Mouse (Mus musculus) neural tube, embryonic 14.5 days (tissue): ENCODE measurements at regions not wholly inside any gene's neighbourhood (a gene's known extent, or its start where the extent isn't known, plus 50 kb on each side); places are given as distances from the start of the nearest gene placed in this dataset.

Source experiments
- ATAC-seq: fragments of 200-750 bp; cut with Nextera tagmentation; 2 replicates; pipeline ENCODE4 v1.8.0; 2017; ENCODE audit warnings: low read depth, mild to moderate bottlenecking, moderate TSS enrichment, moderate library complexity
- H3K27ac ChIP-seq: fragments of 300-500 bp; sonication (generic); 2 replicates; pipeline ENCODE4 v1.5.1; 2014; ENCODE audit warnings: low read depth, mild to moderate bottlenecking, control low read depth, low read length, moderate library complexity, mixed read lengths
- H3K27me3 ChIP-seq: fragments of 300-500 bp; sonication (generic); 2 replicates; pipeline ENCODE4 v1.6.1; 2014; ENCODE audit warnings: low read length; ENCODE audit not compliant: control insufficient read depth, insufficient read depth
- H3K36me3 ChIP-seq: fragments of 300-500 bp; sonication (generic); 2 replicates; pipeline ENCODE4 v1.6.1; 2014; ENCODE audit warnings: low read length, mixed read lengths; ENCODE audit not compliant: control insufficient read depth, insufficient read depth
- H3K4me1 ChIP-seq: fragments of 300-500 bp; sonication (generic); 2 replicates; pipeline ENCODE4 v1.6.1; 2014; ENCODE audit warnings: low read length; ENCODE audit not compliant: control insufficient read depth, insufficient read depth
- H3K4me2 ChIP-seq: fragments of 300-500 bp; sonication (generic); 2 replicates; pipeline ENCODE4 v1.6.1; 2014; ENCODE audit warnings: mild to moderate bottlenecking, low read depth, low read length, control low read depth
- H3K4me3 ChIP-seq: fragments of 300-500 bp; sonication (generic); 2 replicates; pipeline ENCODE4 v1.5.1; 2014; ENCODE audit warnings: low read depth, low read length, control low read depth, mixed read lengths
- H3K9ac ChIP-seq: fragments of 300-500 bp; sonication (generic); replicated peaks from 2 replicates; pipeline ENCODE4 v1.6.1; 2014; ENCODE audit warnings: low read depth, mild to moderate bottlenecking, control low read depth, low read length, mixed read lengths
- H3K9me3 ChIP-seq: fragments of 300-500 bp; sonication (generic); 2 replicates; pipeline ENCODE4 v1.6.1; 2016; ENCODE audit warnings: low read length; ENCODE audit not compliant: control insufficient read depth
- WGBS: fragments of 180-500 bp; shearing (Covaris S2); extraction: QIAGEN DNeasy Blood & Tissue Kit; methylation state at CpG from one replicate; pipeline ENCODE4 v1.1.7; 2014; 5-methylcytosine and 5-hydroxymethylcytosine counted together

DNA sequence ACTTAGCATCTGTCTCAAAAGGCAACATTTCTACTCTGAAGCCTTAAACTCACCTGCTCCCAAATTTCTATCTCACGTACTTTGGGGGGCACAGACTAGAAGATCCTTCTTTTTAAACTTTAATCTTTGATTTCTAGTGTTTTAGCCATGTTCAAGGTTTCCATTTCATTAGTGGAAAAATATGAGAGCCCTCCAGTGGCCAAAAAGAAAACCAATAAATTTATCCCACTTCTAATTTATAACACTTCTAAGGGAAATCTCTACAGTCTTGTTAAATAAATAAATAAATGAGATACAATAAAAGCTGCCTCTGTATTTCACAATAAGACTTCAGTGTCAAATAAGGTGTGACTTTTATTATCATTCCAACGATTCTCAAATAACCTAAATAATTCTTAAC, 428.2 kb downstream of the Nuf2 start:
- no peaks in the 10 kb centered on the region for H3K9me3 ChIP-seq
- no peak for ATAC-seq
- no peak overlapping the region for H3K4me2 ChIP-seq
- no peaks in the 10 kb centered on the region for H3K36me3 ChIP-seq
- H3K4me3 ChIP-seq, result no peak overlapping the region
- 74% methylated on average over 2 of the region's 2 CpGs for WGBS
- H3K27me3 ChIP-seq, result no peaks in the 10 kb centered on the region
- no peak overlapping the region for H3K9ac ChIP-seq
- H3K27ac ChIP-seq, result no peak overlapping the region
- H3K4me1 ChIP-seq, result no peaks in the 10 kb centered on the region

DNA sequence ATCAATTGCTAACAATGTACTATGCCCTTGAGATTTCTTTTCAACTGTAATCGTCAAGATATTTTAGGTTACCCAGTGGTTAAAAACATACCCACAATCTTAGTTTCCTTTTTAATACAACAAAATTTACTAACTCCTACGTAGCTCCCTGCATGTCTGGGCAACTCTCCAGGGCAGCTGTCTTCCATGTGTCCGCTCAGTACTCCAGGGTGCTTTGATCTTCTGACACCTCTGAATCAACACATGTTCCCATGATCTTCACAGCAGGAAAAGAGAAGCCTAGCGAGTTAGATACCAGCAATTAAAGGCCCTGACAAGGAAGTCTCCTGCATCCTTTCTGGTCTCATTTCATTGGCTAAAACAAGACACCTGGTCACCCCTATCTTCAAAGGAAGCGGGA, 432.0 kb downstream of the Nuf2 start:
- no peak for ATAC-seq
- H3K27ac ChIP-seq, result no peak overlapping the region
- no peaks in the 10 kb centered on the region for H3K27me3 ChIP-seq
- H3K4me2 ChIP-seq, result no peak overlapping the region
- H3K9ac ChIP-seq, result no peak overlapping the region
- no peak overlapping the region for H3K4me3 ChIP-seq
- WGBS, result 77% methylated on average over 5 of the region's 5 CpGs
- no peaks in the 10 kb centered on the region for H3K4me1 ChIP-seq
- no peaks in the 10 kb centered on the region for H3K9me3 ChIP-seq
- H3K36me3 ChIP-seq, result no peaks in the 10 kb centered on the region

DNA sequence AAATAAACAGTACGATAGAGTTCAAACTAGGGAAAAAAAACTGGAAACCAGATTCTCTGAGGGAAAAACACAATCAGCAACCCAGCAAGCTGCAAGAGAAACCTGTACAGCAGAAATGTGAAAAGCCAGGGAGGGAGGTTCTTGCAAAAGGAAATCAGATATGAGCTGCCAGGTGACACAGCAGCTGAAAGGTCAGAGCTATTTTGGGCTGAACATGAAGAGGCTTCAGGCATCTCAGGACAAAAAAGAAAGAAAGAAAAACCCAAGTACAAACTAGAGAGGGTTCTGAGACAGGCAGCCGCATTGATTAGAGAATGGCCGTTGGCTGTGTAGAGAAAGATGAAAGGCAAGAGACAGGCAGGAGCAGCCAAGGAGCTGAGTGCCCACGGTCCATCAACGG, 434.5 kb downstream of the Nuf2 start:
- no peak overlapping the region for H3K27ac ChIP-seq
- no peak for ATAC-seq
- no peak overlapping the region for H3K4me3 ChIP-seq

DNA sequence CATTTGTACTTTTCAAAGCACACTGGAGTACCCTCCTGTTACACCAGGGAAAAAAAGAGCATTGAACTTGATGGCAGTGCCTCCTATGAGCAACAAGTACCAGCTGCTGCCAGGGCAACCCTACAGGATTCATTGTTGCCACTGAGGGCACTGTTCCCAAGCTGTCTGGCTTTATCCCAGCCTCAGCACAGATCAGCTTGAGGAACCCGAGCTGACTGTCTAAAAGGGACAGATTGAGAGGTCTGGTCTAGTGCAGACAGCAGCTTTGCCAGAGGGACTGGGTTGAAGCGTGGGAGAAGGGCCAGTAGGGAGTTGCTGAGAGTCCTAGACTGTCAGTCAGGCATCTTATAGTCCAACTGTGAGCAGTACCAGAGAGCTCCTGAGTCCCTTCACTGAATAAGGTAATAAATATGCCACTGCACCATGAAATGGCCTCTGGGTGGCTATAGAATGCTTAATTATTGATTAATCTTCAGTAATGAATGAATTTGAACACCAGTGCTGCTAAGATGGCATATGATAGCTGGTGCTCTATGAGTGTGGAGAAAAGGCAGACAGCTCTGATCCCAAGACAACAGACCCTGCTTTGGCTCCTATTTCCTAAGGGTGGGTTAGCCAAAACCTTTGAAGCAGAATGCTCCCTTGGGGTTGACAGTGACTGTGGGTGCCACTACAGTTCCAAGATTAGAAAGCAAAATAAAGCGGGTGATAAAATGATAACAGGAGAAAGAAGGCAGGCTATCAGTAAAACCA, 437.5 kb downstream of the Nuf2 start:
- peak; percentile 89 for ATAC-seq
- H3K9me3 ChIP-seq, result no peaks in the 10 kb centered on the region
- no peaks in the 10 kb centered on the region for H3K27me3 ChIP-seq
- WGBS, result 41% methylated on average over 3 of the region's 3 CpGs
- no peak overlapping the region for H3K4me3 ChIP-seq
- no peak overlapping the region for H3K27ac ChIP-seq
- H3K36me3 ChIP-seq, result no peaks in the 10 kb centered on the region
- no peak overlapping the region for H3K4me2 ChIP-seq
- H3K4me1 ChIP-seq, result no peaks in the 10 kb centered on the region
- H3K9ac ChIP-seq, result no peak overlapping the region

More for the DNA sequence above, 434.5 kb downstream of the Nuf2 start:
- 70% methylated on average over 5 of the region's 5 CpGs for WGBS
- Histone ChIP-seq H3K36me3 (no peaks in the 10 kb centered on the region), H3K4me2 (no peak overlapping the region), H3K27me3 (no peaks in the 10 kb centered on the region), H3K9me3 (no peaks in the 10 kb centered on the region), H3K9ac (no peak overlapping the region), H3K4me1 (no peaks in the 10 kb centered on the region)

DNA sequence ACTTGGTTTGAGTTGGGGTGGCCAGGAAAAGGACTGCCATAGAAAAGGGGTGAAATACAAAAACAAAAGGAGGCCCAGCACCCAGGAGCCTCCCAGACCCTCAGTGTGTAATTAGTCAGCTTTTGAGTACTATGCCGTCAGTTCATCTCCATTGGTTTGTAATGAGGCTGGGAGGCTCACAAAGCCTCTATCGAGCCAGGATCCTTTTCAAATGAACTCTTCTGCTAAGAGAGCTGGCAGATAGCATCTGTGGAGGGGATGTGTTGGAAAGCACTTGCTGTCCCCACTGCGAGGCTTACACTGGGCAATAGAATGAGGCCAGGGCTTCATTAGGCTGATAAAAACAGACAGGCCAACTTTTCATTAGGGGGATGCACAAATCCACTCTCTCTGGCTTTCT, 445.2 kb downstream of the Nuf2 start:
- no peaks in the 10 kb centered on the region for H3K27me3 ChIP-seq
- H3K4me2 ChIP-seq, result no peak overlapping the region
- H3K36me3 ChIP-seq, result no peaks in the 10 kb centered on the region
- WGBS, result 28% methylated on average over 3 of the region's 3 CpGs
- H3K9me3 ChIP-seq, result no peaks in the 10 kb centered on the region
- no peaks in the 10 kb centered on the region for H3K4me1 ChIP-seq
- no peak for ATAC-seq
- no peak overlapping the region for H3K9ac ChIP-seq
- no peak overlapping the region for H3K4me3 ChIP-seq
- H3K27ac ChIP-seq, result no peak overlapping the region

DNA sequence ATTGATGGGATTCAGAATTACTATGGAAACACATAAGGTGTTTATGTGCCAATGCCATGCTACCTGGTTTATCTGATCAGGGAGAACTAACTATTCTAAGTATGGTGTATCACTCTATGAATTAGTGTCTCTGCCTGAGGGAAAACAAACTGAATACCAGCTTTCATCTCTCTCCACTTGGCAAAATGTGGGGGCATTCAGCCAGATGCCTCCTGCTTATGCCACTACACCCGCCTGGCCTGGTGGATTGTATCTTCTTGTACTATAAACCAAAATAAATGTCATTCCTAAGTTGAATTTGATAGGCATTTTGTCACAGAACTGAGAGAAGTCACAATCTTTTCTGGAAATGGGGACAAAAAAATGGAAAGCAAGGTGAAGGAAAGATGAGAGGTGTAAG, 450.6 kb downstream of the Nuf2 start:
- H3K4me3 ChIP-seq, result no peak overlapping the region
- 83% methylated on average over 1 of the region's 1 CpGs for WGBS
- no peak overlapping the region for H3K9ac ChIP-seq
- no peak overlapping the region for H3K4me2 ChIP-seq
- ATAC-seq, result no peak
- H3K4me1 ChIP-seq, result no peaks in the 10 kb centered on the region
- no peaks in the 10 kb centered on the region for H3K36me3 ChIP-seq
- H3K27me3 ChIP-seq, result no peaks in the 10 kb centered on the region
- H3K9me3 ChIP-seq, result no peaks in the 10 kb centered on the region
- no peak overlapping the region for H3K27ac ChIP-seq

DNA sequence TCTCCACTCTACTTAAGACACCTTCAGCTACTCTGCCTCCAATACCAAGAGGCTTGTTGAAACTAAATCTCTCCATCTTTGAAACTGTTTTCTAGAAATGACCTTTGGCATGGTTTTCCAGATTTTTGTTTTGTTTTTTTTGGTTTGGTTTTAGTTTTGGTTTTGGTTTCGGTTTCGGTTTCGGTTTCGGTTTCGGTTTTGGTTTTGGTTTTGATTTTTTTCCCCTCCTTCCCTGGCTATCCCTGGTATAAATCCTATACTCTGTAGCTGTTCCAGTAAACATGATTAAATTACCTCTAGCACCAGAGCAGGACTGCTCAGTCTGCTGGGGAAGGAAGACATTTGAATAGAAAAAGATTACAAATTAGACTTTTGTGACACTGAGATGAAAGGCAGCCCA, 454.0 kb downstream of the Nuf2 start:
- WGBS, result 97% methylated on average over 5 of the region's 5 CpGs

DNA sequence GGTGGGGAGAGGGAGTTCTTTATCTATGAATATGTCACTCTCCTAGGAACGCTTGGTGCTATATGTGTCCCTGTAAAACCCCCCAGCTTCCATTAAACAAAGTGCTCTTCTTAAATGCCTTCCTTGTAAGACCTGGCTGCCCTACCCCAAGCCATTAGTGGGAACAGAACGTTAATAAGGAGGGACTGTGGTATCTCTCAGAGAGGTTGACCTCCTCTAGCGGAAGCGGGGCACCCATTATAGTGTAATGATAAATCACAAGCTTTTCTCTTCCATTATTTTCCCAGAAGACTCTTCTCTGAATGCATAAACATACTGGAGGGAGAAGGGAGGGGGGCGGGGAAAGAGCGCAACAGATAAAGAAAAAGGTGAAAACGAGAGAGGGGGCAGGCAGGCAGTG, 455.3 kb downstream of the Nuf2 start:
- Histone ChIP-seq H3K9ac (no peak overlapping the region), H3K27me3 (no peaks in the 10 kb centered on the region), H3K27ac (no peak overlapping the region), H3K9me3 (no peaks in the 10 kb centered on the region), H3K4me2 (no peak overlapping the region), H3K4me3 (no peak overlapping the region), H3K4me1 (no peaks in the 10 kb centered on the region), H3K36me3 (no peaks in the 10 kb centered on the region)
- WGBS, result 34% methylated on average over 7 of the region's 7 CpGs
- no peak; the same call in 1 of the 2 replicates for ATAC-seq

More for the DNA sequence above, 454.0 kb downstream of the Nuf2 start:
- H3K27ac ChIP-seq, result no peak overlapping the region
- no peak for ATAC-seq
- H3K9me3 ChIP-seq, result no peaks in the 10 kb centered on the region
- no peaks in the 10 kb centered on the region for H3K36me3 ChIP-seq
- no peaks in the 10 kb centered on the region for H3K4me1 ChIP-seq
- no peak overlapping the region for H3K4me3 ChIP-seq
- no peak overlapping the region for H3K9ac ChIP-seq
- H3K4me2 ChIP-seq, result no peak overlapping the region
- no peaks in the 10 kb centered on the region for H3K27me3 ChIP-seq

DNA sequence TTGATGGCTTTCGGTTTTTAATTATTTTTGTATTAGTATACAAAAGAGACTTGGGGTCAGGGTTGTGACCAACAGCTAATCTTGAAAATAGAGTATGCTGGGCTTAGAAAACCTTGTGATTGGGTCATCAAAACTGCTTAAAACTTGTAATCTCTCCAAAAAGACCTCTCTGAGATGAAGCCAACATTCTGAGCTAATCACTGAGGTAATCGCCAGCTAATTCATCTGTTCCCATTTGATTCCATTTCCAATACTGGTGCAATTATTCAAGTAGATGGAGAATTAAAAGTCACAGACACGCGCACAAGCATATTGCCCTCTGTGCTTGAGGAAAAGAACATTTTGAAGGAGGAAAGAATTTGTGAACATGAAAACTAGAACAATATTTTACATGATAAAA, 459.9 kb downstream of the Nuf2 start:
- Histone ChIP-seq H3K4me1 (no peaks in the 10 kb centered on the region), H3K27ac (no peak overlapping the region), H3K4me2 (no peak overlapping the region), H3K9me3 (no peaks in the 10 kb centered on the region), H3K36me3 (no peaks in the 10 kb centered on the region), H3K4me3 (no peak overlapping the region), H3K9ac (no peak overlapping the region), H3K27me3 (no peaks in the 10 kb centered on the region)
- WGBS, result 93% methylated on average over 4 of the region's 4 CpGs
- ATAC-seq, result no peak
